Mouse (Mus musculus) testis, adult 2 months (tissue): ENCODE data around the gene Uqcr11. TPM values are rescaled to one million over a fixed set of nuclear protein-coding genes. Genes with fewer than 3 reads are reported as not detected.

ENCODE experiments used
- H3K27ac ChIP-seq: fragments of 200-500 bp; 2 replicates; pipeline ENCODE4 v1.5.1; 2012; ENCODE audit warnings: low read depth, low read length; ENCODE audit not compliant: control insufficient read depth, insufficient read depth
- H3K27me3 ChIP-seq: fragments of 200-500 bp; 2 replicates; pipeline ENCODE4 v1.6.1; 2012; ENCODE audit warnings: mild to moderate bottlenecking, low read length, moderate library complexity; ENCODE audit not compliant: control insufficient read depth, insufficient read depth
- H3K36me3 ChIP-seq: fragments of 200-500 bp; 2 replicates; pipeline ENCODE4 v1.6.1; 2012; ENCODE audit warnings: mild to moderate bottlenecking, low read length; ENCODE audit not compliant: control insufficient read depth, insufficient read depth
- H3K4me1 ChIP-seq: fragments of 200-500 bp; 2 replicates; pipeline ENCODE4 v1.6.1; 2012; ENCODE audit warnings: low read length; ENCODE audit not compliant: control insufficient read depth, insufficient read depth
- H3K4me3 ChIP-seq: fragments of 200-500 bp; 2 replicates; pipeline ENCODE4 v1.5.1; 2012; ENCODE audit warnings: low read depth, mild to moderate bottlenecking, low read length, moderate library complexity, mixed read lengths; ENCODE audit not compliant: control insufficient read depth
- CTCF ChIP-seq: fragments of 200-500 bp; IDR thresholded peaks from 2 replicates; pipeline ENCODE4 v1.5.1; 2012; ENCODE audit warnings: low read depth, mild to moderate bottlenecking, inconsistent platforms, low read length, moderate library complexity; ENCODE audit not compliant: control insufficient read depth, insufficient read depth, insufficient replicate concordance
- POLR2A ChIP-seq: fragments of 200-500 bp; IDR thresholded peaks from 2 replicates; pipeline ENCODE4 v1.6.1; 2012; ENCODE audit warnings: low read depth, mild to moderate bottlenecking, inconsistent platforms, low read length, moderate library complexity; ENCODE audit not compliant: control insufficient read depth
- polyA plus RNA-seq: library from polyadenylated mRNA; depleted of rRNA; stranded (reverse); fragments of >200 nt; gene quantifications from 2 replicates; pipeline ENCODE4 v1.2.3, GENCODE M21; 2012; rRNA removed

Gene Uqcr11
- polyA plus RNA-seq, result 446 and 549 TPM in 2 replicates

DNA sequence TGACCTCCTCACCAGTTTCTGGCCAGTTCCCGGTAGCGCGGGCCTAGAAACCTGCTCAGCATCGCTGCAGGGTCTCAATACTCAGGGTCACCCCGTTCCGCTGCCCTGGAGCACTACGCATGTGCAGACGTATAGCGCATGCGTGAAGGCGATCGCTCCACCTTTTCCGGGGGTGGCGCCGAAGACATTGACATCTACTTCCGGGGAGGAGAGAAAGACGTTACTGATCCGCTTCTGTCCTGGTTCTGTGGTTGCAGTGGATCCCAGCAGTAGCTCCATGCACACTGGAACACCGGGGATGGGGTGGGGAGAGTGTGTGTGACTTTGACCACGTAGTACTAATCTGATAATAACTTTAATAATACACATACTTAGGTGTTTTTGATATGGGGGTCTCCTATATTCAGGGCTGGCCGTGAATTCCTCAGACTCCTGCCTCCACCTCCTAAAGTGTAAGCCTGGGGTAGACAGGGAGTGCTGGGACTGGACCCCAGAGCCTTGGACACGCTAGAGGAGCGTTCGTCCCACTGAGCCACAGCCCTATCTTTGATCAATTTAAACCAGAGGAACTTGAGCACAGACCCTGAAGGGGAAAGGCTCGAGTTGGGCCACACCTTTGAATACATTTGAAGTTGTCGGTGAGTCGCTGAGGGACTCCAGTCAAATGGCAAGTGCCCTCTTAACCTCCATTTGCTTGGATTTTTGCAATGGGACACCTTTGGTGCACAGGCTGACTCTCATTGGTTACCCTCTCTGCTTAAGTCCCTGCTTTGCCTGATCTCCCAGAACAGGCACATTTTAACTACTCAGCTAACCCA is at the start of gene Uqcr11:
Gene Uqcr11 (minus strand): TSS at position 147 of the 818 bp plus-strand sequence.
- Histone ChIP-seq H3K36me3 (no peaks in the 10 kb centered on the region; the same call in 1 of the 2 replicates), H3K27ac (peak within 1 kb of the TSS; percentile 89), H3K4me1 (peaks cover 3% of the 10 kb centered on the region), H3K27me3 (no peaks in the 10 kb centered on the region), H3K4me3 (peak within 1 kb of the TSS; percentile 90)
- TF ChIP-seq POLR2A (peak; percentile 97), CTCF (no peak)

GRCm38 (mm10) chr10:80455697-80456096 is 49.1 kb upstream of the Uqcr11 start:
- H3K4me1 ChIP-seq, result peaks cover 1% of the 10 kb centered on the region
- no peak for TF ChIP-seq POLR2A
- TF ChIP-seq CTCF, result no peak
- no peaks in the 10 kb centered on the region for H3K27me3 ChIP-seq
- H3K27ac ChIP-seq, result no peak overlapping the region
- no peak overlapping the region for H3K4me3 ChIP-seq
- H3K36me3 ChIP-seq, result no peaks in the 10 kb centered on the region

DNA sequence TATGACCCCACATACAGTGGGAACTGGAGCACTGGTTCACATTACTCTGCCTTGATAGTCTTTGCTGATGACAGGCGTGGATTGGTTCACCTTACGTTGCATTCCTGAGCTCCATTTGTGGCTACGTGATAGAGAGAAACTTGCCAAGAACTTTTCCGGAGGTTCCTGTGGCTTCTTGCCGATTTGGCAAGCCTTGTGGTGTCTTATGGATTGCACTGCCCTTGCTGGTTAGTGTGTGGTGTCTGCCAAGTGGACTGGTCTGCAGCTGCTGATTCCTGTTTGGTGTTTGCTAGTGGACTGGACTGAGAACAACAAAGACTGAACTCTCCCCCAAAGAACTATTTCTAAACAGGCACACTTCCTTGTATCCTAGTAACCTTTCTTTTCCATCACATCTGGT is 48.2 kb upstream of the Uqcr11 start:
- H3K27ac ChIP-seq, result no peak overlapping the region
- H3K4me3 ChIP-seq, result no peak overlapping the region
- peaks cover 4% of the 10 kb centered on the region for H3K4me1 ChIP-seq
- H3K27me3 ChIP-seq, result no peaks in the 10 kb centered on the region
- TF ChIP-seq POLR2A, result no peak
- no peak for TF ChIP-seq CTCF
- H3K36me3 ChIP-seq, result no peaks in the 10 kb centered on the region

- no peak for TF ChIP-seq POLR2A
- TF ChIP-seq CTCF, result no peak
- Histone ChIP-seq H3K27me3 (no peaks in the 10 kb centered on the region), H3K4me1 (peaks cover 4% of the 10 kb centered on the region), H3K27ac (no peak overlapping the region), H3K36me3 (no peaks in the 10 kb centered on the region), H3K4me3 (no peak overlapping the region)
Measured at GRCm38 (mm10) chr10:80453601-80454000, 47.0 kb upstream of the Uqcr11 start.

DNA sequence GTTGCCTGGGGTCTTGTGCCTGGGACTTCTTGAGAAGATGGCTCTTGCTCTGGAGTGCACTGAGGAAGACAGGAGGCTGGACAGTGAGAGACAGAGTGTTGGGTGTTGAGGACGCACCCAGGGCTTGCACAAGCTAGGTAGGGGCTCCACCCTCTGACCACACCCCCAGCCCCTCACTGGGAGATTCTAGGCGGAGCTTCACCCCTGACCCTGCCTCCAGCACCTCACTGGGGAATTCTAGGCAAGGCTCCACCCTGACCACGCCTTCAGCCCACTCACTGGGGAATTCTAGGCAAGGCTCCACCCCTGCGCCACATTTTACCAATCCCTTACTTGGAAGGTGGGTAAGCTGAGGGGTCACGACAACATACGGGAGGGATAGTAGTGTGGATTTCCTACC is 44.0 kb upstream of the Uqcr11 start:
- no peaks in the 10 kb centered on the region for H3K27me3 ChIP-seq
- H3K27ac ChIP-seq, result no peak overlapping the region
- H3K36me3 ChIP-seq, result no peaks in the 10 kb centered on the region
- TF ChIP-seq CTCF, result no peak
- no peak for TF ChIP-seq POLR2A
- H3K4me1 ChIP-seq, result peaks cover 9% of the 10 kb centered on the region
- no peak overlapping the region for H3K4me3 ChIP-seq

DNA sequence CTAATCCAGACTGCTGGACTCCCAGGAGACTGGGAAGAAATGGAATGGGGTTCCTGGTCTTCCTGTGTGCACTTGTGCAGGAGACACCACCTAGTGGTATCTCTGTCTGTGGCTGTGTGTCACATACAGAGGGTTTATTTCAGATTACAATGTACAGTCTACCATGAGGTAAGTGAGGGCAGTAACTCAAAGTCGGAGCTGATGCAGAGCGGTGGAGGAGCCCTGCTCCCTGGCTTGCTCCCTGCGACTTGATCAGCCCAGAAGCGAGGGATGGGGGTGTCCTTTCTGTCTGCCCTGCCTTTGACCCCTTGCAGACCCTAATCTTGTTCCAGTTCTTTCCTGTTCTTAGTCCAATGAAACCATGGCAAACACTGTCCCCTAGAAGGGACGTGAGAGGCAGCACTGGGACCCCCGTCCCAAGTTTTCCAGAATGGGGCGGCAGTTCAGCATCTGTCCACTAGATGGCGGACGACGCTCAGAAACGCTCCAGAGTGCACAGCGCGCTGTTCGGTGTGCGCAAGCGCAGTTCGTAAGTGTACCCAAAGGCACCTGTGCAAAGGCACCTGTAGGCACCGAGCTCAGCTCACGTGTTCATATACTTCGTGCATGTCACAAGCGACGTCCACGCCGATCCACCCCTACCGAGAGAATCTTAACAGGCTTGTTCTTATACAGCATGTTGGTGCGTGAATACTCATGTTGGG is 39.4 kb upstream of the Uqcr11 start:
- TF ChIP-seq POLR2A, result no peak
- TF ChIP-seq CTCF, result peak; percentile 98
- Histone ChIP-seq H3K27ac (no peak overlapping the region), H3K36me3 (no peaks in the 10 kb centered on the region), H3K4me1 (peaks cover 11% of the 10 kb centered on the region), H3K4me3 (peak overlapping the region; percentile 17; the same call in 1 of the 2 replicates), H3K27me3 (no peaks in the 10 kb centered on the region)

- TF ChIP-seq CTCF (no peak), POLR2A (no peak)
- Histone ChIP-seq H3K27ac (no peak overlapping the region), H3K4me1 (peaks cover 7% of the 10 kb centered on the region), H3K27me3 (no peaks in the 10 kb centered on the region), H3K4me3 (no peak overlapping the region), H3K36me3 (no peaks in the 10 kb centered on the region)
Measured at GRCm38 (mm10) chr10:80445052-80445451, 38.4 kb upstream of the Uqcr11 start.

GRCm38 (mm10) chr10:80444339-80445045 is 37.9 kb upstream of the Uqcr11 start:
- Histone ChIP-seq H3K4me1 (peaks cover 7% of the 10 kb centered on the region), H3K36me3 (no peaks in the 10 kb centered on the region), H3K27ac (0 out of 2 replicates have a peak overlapping the region, but pooled peaks have one; percentile 9), H3K4me3 (no peak overlapping the region), H3K27me3 (no peaks in the 10 kb centered on the region)
- TF ChIP-seq POLR2A (no peak), CTCF (no peak)
